Mouse (Mus musculus) CH12.LX (cell line): Measurements from ENCODE around the gene Ppp1r14d. TPM values are rescaled to one million over a fixed set of nuclear protein-coding genes. Genes with fewer than 3 reads are reported as not detected.

Source experiments
- DNase-seq: peaks from one replicate; pipeline ENCODE4 v3.0.0-alpha.2; 2013; ENCODE audit errors: extremely low read depth
- H3K27ac ChIP-seq: 2 replicates; pipeline ENCODE4 v1.5.1; 2012; ENCODE audit warnings: low read depth, mild to moderate bottlenecking, control low read depth, moderate library complexity; ENCODE audit not compliant: insufficient read depth
- H3K27me3 ChIP-seq: replicated peaks from 2 replicates; pipeline ENCODE3; 2012; ENCODE audit warnings: inconsistent platforms
- H3K36me3 ChIP-seq, 2 experiments: replicated peaks in 1 of 2; 2 replicates each; pipeline versions ENCODE3 to v1.6.1; 2012; ENCODE audit warnings: inconsistent platforms in 1 of 2, low read length in 1 of 2, mild to moderate bottlenecking in 1 of 2, mixed read lengths in 1 of 2, moderate library complexity in 1 of 2; ENCODE audit not compliant: control insufficient read depth in 1 of 2, insufficient read depth in 1 of 2
- H3K4me1 ChIP-seq, 2 experiments: 2 replicates each; pipeline ENCODE4 v1.6.1; 2012; ENCODE audit warnings: inconsistent platforms in 1 of 2, moderate library complexity in 1 of 2; ENCODE audit not compliant: insufficient read depth in 2 of 2, control insufficient read depth in 1 of 2
- H3K4me2 ChIP-seq: 2 replicates; pipeline ENCODE4 v1.6.1; 2012; ENCODE audit warnings: low read depth, mild to moderate bottlenecking, control low read depth; ENCODE audit not compliant: poor library complexity, insufficient read depth, severe bottlenecking
- H3K4me3 ChIP-seq, 3 experiments: fragments of 150-350 bp in 1 of 3; sonication (generic) in 1 of 3; replicated peaks in 1 of 3; 2 replicates each; pipeline versions ENCODE3 to v1.5.1; 2011 to 2012; ENCODE audit warnings: low read depth in 2 of 3, low read length in 2 of 3, mild to moderate bottlenecking in 2 of 3, moderate library complexity in 2 of 3, control low read depth in 1 of 3, improper control_type of control experiment in 1 of 3, inconsistent platforms in 1 of 3, mixed read lengths in 1 of 3; ENCODE audit not compliant: poor library complexity in 1 of 3
- H3K79me2 ChIP-seq: replicated peaks from 2 replicates; pipeline ENCODE4 v1.6.1; 2012; ENCODE audit warnings: mild to moderate bottlenecking, moderate library complexity; ENCODE audit not compliant: control insufficient read depth, poor library complexity, insufficient read depth, severe bottlenecking; ENCODE audit errors: extremely low read depth
- H3K9ac ChIP-seq: 2 replicates; pipeline ENCODE4 v1.6.1; 2012; ENCODE audit warnings: low read depth, mild to moderate bottlenecking, control low read depth, moderate library complexity; ENCODE audit not compliant: insufficient read depth
- H3K9me3 ChIP-seq: replicated peaks from 2 replicates; pipeline ENCODE3; 2012; ENCODE audit warnings: low read length, inconsistent platforms, mixed read lengths
- BHLHE40 ChIP-seq: IDR thresholded peaks from 2 replicates; pipeline ENCODE4 v1.6.1; 2011; ENCODE audit warnings: mild to moderate bottlenecking, low read depth, low read length, improper control_type of control experiment
- CTCF ChIP-seq, 2 experiments: IDR thresholded peaks in 1 of 2; conservative IDR thresholded peaks in 1 of 2; 2 replicates each; pipeline ENCODE4 v1.5.1; 2011 to 2012; ENCODE audit warnings: low read depth in 2 of 2, low read length in 2 of 2, improper control_type of control experiment in 1 of 2, inconsistent platforms in 1 of 2, mild to moderate bottlenecking in 1 of 2, moderate library complexity in 1 of 2
- E2F4 ChIP-seq: IDR thresholded peaks from 2 replicates; pipeline ENCODE4 v1.6.1; 2011; ENCODE audit warnings: low read depth, low read length, improper control_type of control experiment; ENCODE audit not compliant: insufficient replicate concordance
- ELF1 ChIP-seq: IDR thresholded peaks from 2 replicates; pipeline ENCODE4 v1.6.1; 2014; ENCODE audit warnings: low read depth, mild to moderate bottlenecking, inconsistent platforms, low read length, improper control_type of control experiment
- GABPA ChIP-seq: IDR thresholded peaks from 2 replicates; pipeline ENCODE4 v1.6.1; 2012; ENCODE audit warnings: low read depth, low read length, improper control_type of control experiment, inconsistent platforms; ENCODE audit not compliant: insufficient replicate concordance
- HCFC1 ChIP-seq: IDR thresholded peaks from 2 replicates; pipeline ENCODE4 v1.6.1; 2012; ENCODE audit warnings: low read depth, mild to moderate bottlenecking, inconsistent platforms, low read length, improper control_type of control experiment
- IRF4 ChIP-seq: IDR thresholded peaks from 2 replicates; pipeline ENCODE4 v1.6.1; 2014; ENCODE audit warnings: low read depth, mild to moderate bottlenecking, inconsistent platforms, low read length, improper control_type of control experiment
- JUN ChIP-seq: IDR thresholded peaks from 2 replicates; pipeline ENCODE4 v1.6.1; 2011; ENCODE audit warnings: low read depth, mild to moderate bottlenecking, low read length, improper control_type of control experiment, moderate library complexity; ENCODE audit not compliant: insufficient read depth
- KAT2A ChIP-seq: IDR thresholded peaks from 2 replicates; pipeline ENCODE4 v1.6.1; 2012; ENCODE audit warnings: low read length, improper control_type of control experiment, inconsistent platforms; ENCODE audit not compliant: insufficient replicate concordance
- MAFK ChIP-seq: IDR thresholded peaks from 2 replicates; pipeline ENCODE4 v1.6.1; 2011; ENCODE audit warnings: low read length, improper control_type of control experiment; ENCODE audit not compliant: insufficient replicate concordance
- MAZ ChIP-seq: IDR thresholded peaks from 2 replicates; pipeline ENCODE4 v1.6.1; 2012; ENCODE audit warnings: low read depth, mild to moderate bottlenecking, inconsistent platforms, low read length, improper control_type of control experiment, moderate library complexity
- MEF2A ChIP-seq: IDR thresholded peaks from 2 replicates; pipeline ENCODE4 v1.6.1; 2014; ENCODE audit warnings: low read depth, mild to moderate bottlenecking, inconsistent platforms, low read length, improper control_type of control experiment, borderline replicate concordance
- MXI1 ChIP-seq: IDR thresholded peaks from 2 replicates; pipeline ENCODE4 v1.6.1; 2011; ENCODE audit warnings: mild to moderate bottlenecking, low read depth, low read length, improper control_type of control experiment
- MYC ChIP-seq: IDR thresholded peaks from 2 replicates; pipeline ENCODE4 v1.6.1; 2011; ENCODE audit warnings: low read depth, mild to moderate bottlenecking, improper control_type of control experiment, low read length
- NELFE ChIP-seq: IDR thresholded peaks from 2 replicates; pipeline ENCODE4 v1.6.1; 2011; ENCODE audit warnings: low read depth, low read length, improper control_type of control experiment
- NRF1 ChIP-seq: IDR thresholded peaks from 2 replicates; pipeline ENCODE4 v1.6.1; 2014; ENCODE audit warnings: low read depth, mild to moderate bottlenecking, inconsistent platforms, low read length, improper control_type of control experiment, moderate library complexity
- PAX5 ChIP-seq: IDR thresholded peaks from 2 replicates; pipeline ENCODE4 v1.6.1; 2012; ENCODE audit warnings: low read length, inconsistent platforms, mixed read lengths
- POLR2A ChIP-seq: IDR thresholded peaks from 2 replicates; pipeline ENCODE4 v1.6.1; 2011; ENCODE audit warnings: low read depth, mild to moderate bottlenecking, improper control_type of control experiment, low read length
- SMC3 ChIP-seq: IDR thresholded peaks from 2 replicates; pipeline ENCODE4 v1.6.1; 2011; ENCODE audit warnings: low read depth, low read length, improper control_type of control experiment
- ZMIZ1 ChIP-seq: IDR thresholded peaks from 2 replicates; pipeline ENCODE4 v1.6.1; 2012; ENCODE audit warnings: low read depth, mild to moderate bottlenecking, inconsistent platforms, low read length, improper control_type of control experiment
- dilution Hi-C: fragments of 300-500 bp; cut with MboI; formaldehyde crosslinking; loops from 2 replicates; pipeline ENCODE4 v1.14.3; 2020; ENCODE audit warnings: low sequenced_read_pairs; ENCODE audit not compliant: extremely low pct_unique_long_range_greater_than_20kb, extremely low pct_ligation_motif_present
- in situ Hi-C: fragments of 300-500 bp; cut with MboI; formaldehyde crosslinking; loops from 3 replicates; pipeline ENCODE4 v1.14.3; 2019; ENCODE audit warnings: low sequenced_read_pairs, low pct_ligation_motif_present, low pct_unique_long_range_greater_than_20kb, mixed read lengths
- polyA plus RNA-seq: library from polyadenylated mRNA; unstranded; fragments of >175 nt; gene quantifications from 2 replicates; pipeline ENCODE4 v1.2.1, GENCODE M21; 2012; ENCODE audit warnings: low read depth; ENCODE audit not compliant: insufficient read length
- total RNA-seq, 2 experiments: library from RNA; depleted of rRNA; stranded (reverse); fragments of 300-350 nt in 1 of 2; fragments of >200 nt in 1 of 2; gene quantifications; 2 replicates each; pipeline ENCODE4 v1.2.3; 2012 to 2014

The Ppp1r14d gene
- total and polyA plus RNA-seq, 3 experiments, result not detected

DNA sequence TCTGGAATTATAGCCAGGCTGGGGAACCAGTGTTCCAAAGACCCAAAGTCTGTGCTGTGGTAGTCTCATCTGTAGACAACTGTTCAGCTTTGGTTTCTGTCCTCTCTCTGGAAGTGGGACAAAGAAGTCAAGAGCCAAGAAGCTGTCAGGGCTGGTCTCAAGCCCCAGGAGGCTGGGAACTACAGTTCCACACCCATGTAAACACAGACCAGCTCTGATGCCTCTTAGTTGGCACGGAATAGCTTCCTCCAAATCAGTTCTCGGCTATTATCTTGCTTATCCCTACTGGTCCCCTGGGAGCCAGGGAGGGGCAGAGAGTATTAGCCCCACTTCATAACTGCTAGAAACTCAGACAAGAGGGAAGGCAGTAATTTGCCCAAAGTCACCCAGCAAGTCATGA lies 31.6 kb upstream of the Ppp1r14d start:
- dilution Hi-C loops, result no loop called here
- no peaks in the 10 kb centered on the region for H3K79me2 ChIP-seq
- no peak overlapping the region for H3K4me2 ChIP-seq
- no peaks in the 10 kb centered on the region for H3K9me3 ChIP-seq
- no peak overlapping the region for H3K4me3 ChIP-seq
- peaks cover 8 to 21% of the 10 kb centered on the region in 2 experiments; a peak in 3 of 4 replicates for H3K4me1 ChIP-seq
- TF ChIP-seq POLR2A, result no peak
- TF ChIP-seq CTCF (conservative IDR thresholded peaks at IDR 0.05 in 1 of 2, IDR thresholded peaks at IDR 0.05 in 1 of 2; ENCODE audit: low read depth in 2 of 2, low read length in 2 of 2), result no peak
- TF ChIP-seq BHLHE40, result no peak
- no peak for TF ChIP-seq SMC3
- TF ChIP-seq E2F4, result no peak
- no peak for TF ChIP-seq ZMIZ1
- no peak for DNase-seq
- in situ Hi-C loops, result no loop called here
- no peak overlapping the region for H3K9ac ChIP-seq
- peaks cover 14% of the 10 kb centered on the region for H3K27me3 ChIP-seq
- H3K36me3 ChIP-seq, result no peaks in the 10 kb centered on the region
- H3K27ac ChIP-seq, result no peak overlapping the region

DNA sequence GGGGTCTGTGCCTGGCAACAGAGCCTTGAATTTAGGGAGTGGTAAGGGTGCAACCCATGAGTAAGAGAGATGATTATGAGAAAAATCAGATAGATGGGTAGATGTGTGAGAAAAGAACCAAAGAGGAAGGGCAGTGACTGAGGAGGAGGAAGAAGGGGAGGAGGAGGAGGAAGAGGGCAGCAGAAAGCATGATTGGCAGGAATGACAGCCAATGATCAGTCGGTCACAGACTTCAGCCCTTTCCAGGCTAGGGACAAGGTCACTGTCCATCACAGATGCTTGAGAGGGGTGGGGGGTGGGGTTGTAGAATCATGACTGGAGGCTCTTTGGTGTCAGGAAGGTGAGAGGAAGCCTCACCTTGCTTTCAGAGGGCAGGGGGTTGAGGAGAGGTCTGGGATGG lies 30.8 kb upstream of the Ppp1r14d start:
- H3K27ac ChIP-seq, result no peak overlapping the region
- DNase-seq, result peak; percentile 24
- H3K36me3 ChIP-seq, result no peaks in the 10 kb centered on the region
- in situ Hi-C loops, result no loop called here
- H3K4me3 ChIP-seq, result no peak overlapping the region
- no peak overlapping the region for H3K4me2 ChIP-seq
- H3K27me3 ChIP-seq, result peaks cover 13% of the 10 kb centered on the region
- no peaks in the 10 kb centered on the region for H3K9me3 ChIP-seq
- no peaks in the 10 kb centered on the region for H3K79me2 ChIP-seq
- no peak overlapping the region for H3K9ac ChIP-seq
- TF ChIP-seq KAT2A, result no peak
- peak; percentile 57; the same call in 1 of the 2 replicates for TF ChIP-seq ELF1
- TF ChIP-seq HCFC1, result no peak
- H3K4me1 ChIP-seq, result peaks cover 8 to 21% of the 10 kb centered on the region in 2 experiments; a peak in 3 of 4 replicates
- dilution Hi-C loops, result no loop called here

DNA sequence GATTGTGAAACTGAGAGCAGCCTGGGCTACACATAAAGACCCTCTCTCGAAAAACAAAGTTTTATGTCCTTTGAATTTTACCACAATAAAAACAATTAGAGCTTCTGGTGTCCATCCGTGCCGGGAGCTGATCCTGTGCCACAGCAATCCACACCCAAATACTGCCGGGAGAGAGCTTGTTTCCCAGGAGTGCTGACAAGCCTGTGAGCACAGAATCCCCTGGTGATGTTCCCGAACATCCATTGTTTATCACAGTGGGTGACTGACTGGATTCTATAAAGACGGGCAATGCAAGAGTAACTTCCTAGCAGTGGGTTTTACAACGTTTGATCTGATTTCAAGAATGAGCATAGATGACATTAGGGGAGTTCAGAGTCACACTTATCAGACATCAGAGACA lies 25.3 kb upstream of the Ppp1r14d start:
- in situ Hi-C loops, result loop anchor here (5.0 kb wide), 1 partner anchor 32 kb away; the partner anchor contains the start of gene Vps18
- H3K4me1 ChIP-seq, result peaks cover 3 to 13% of the 10 kb centered on the region in 2 experiments; a peak in 3 of 4 replicates
- H3K9me3 ChIP-seq, result no peaks in the 10 kb centered on the region
- dilution Hi-C loops, result no loop called here
- TF ChIP-seq JUN (no peak), NELFE (no peak), IRF4 (no peak), MYC (no peak), POLR2A (no peak), MAFK (no peak), GABPA (no peak), MAZ (no peak), MEF2A (no peak), PAX5 (no peak), SMC3 (no peak), MXI1 (no peak), E2F4 (no peak), NRF1 (no peak), CTCF (conservative IDR thresholded peaks at IDR 0.05 in 1 of 2, IDR thresholded peaks at IDR 0.05 in 1 of 2; ENCODE audit: low read depth in 2 of 2, low read length in 2 of 2) (no peak)
- H3K36me3 ChIP-seq, result no peaks in the 10 kb centered on the region
- no peak overlapping the region for H3K4me3 ChIP-seq
- no peak for DNase-seq
- no peak overlapping the region for H3K4me2 ChIP-seq
- no peaks in the 10 kb centered on the region for H3K79me2 ChIP-seq
- H3K27ac ChIP-seq, result no peak overlapping the region
- peaks cover 23% of the 10 kb centered on the region for H3K27me3 ChIP-seq
- H3K9ac ChIP-seq, result no peak overlapping the region
